Mouse (Mus musculus): ENCODE data around the gene Plcl1.

DNA sequence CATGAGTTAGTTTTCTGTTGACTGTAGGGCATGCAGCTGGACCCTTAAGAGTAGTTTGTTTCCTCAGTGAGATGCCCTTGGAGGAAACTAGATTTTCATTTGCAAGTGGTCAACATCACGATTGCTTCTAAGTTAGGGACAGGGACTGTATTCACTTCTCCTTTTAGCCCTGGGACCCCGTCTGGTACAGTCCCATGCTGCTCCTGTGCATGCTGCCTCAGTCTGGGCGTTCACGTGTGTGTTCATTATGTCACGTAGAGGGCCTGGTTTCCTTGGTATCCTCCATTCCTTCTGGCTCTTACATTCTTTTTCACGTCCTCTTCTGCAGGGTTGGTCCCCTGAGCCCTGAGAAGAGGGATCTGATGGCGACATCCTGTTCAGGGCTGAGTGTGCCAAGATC is 69.3 kb downstream of the Plcl1 start:
- no peak for TF ChIP-seq CTCF (IDR thresholded peaks at IDR 0.05; ENCODE audit: low read depth, low read length)
- TF ChIP-seq GATA2 (IDR thresholded peaks at IDR 0.05; ENCODE audit: borderline replicate concordance, low read depth, low read length), result no peak
- TF ChIP-seq POLR2AphosphoS5 (IDR thresholded peaks at IDR 0.05; ENCODE audit: insufficient replicate concordance, low read depth, low read length), result no peak
- no peak for TF ChIP-seq GATA1 (IDR thresholded peaks at IDR 0.05; ENCODE audit: borderline replicate concordance, low read length)
